Mouse (Mus musculus) cortical plate, adult 2 months (tissue): Measurements from ENCODE around the gene Tenm2. TPM values are rescaled to one million over a fixed set of nuclear protein-coding genes. Genes with fewer than 3 reads are reported as not detected.

Experiments used
- H3K27ac ChIP-seq: fragments of 200-500 bp; 2 replicates; pipeline ENCODE4 v1.5.1; 2012; ENCODE audit warnings: low read length, control low read depth, inconsistent platforms; ENCODE audit not compliant: insufficient read depth
- H3K4me1 ChIP-seq: fragments of 200-500 bp; 2 replicates; pipeline ENCODE4 v1.6.1; 2011; ENCODE audit warnings: low read length; ENCODE audit not compliant: control insufficient read depth, insufficient read depth
- H3K4me3 ChIP-seq: fragments of 200-500 bp; 2 replicates; pipeline ENCODE4 v1.5.1; 2011; ENCODE audit warnings: mild to moderate bottlenecking, low read length, control low read depth; ENCODE audit not compliant: insufficient read depth
- CTCF ChIP-seq: fragments of 200-500 bp; IDR thresholded peaks from 2 replicates; pipeline ENCODE4 v1.5.1; 2011; ENCODE audit warnings: mild to moderate bottlenecking, control low read depth, low read length; ENCODE audit not compliant: insufficient read depth; ENCODE audit errors: extremely low read depth
- POLR2A ChIP-seq: fragments of 200-500 bp; IDR thresholded peaks from 2 replicates; pipeline ENCODE4 v1.6.1; 2011; ENCODE audit warnings: mild to moderate bottlenecking, low read length, control low read depth; ENCODE audit not compliant: insufficient read depth; ENCODE audit errors: extremely low read depth
- polyA plus RNA-seq: library from polyadenylated mRNA; depleted of rRNA; stranded (reverse); fragments of >200 nt; gene quantifications from 2 replicates; pipeline ENCODE4 v1.2.3, GENCODE M21; 2012

Tenm2 gene
- polyA plus RNA-seq, 1 experiment, result 26.6 TPM

GRCm38 (mm10) chr11:36349856-36350255 is 885.9 kb downstream of the Tenm2 start:
- Histone ChIP-seq H3K27ac (no peak overlapping the region), H3K4me3 (no peak overlapping the region), H3K4me1 (peaks cover 1% of the 10 kb centered on the region; the same call in 1 of the 2 replicates)
- no peak for TF ChIP-seq CTCF

DNA sequence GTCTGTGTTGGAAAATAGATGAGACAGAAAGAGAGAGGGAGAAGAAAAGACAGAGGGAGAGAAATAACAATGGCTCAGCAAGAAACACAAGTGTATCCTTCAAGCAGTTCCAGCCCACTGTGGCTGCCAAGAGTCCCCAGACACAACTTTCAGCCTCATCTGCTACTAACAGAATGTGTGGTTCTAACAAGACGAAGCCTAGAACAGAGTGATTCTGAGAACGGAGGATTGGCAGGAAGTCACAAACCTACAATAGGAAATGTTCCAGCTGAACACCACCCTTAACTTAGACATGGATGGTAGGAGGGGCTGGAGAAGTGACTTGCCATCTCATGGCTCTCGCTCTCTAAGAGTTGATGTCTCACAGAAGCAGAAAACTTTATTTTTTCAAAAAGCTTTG is 894.0 kb downstream of the Tenm2 start:
- no peak overlapping the region for H3K4me3 ChIP-seq
- no peak overlapping the region for H3K27ac ChIP-seq
- peaks cover 1% of the 10 kb centered on the region; the same call in 1 of the 2 replicates for H3K4me1 ChIP-seq
- TF ChIP-seq CTCF, result no peak
- no peak for TF ChIP-seq POLR2A

DNA sequence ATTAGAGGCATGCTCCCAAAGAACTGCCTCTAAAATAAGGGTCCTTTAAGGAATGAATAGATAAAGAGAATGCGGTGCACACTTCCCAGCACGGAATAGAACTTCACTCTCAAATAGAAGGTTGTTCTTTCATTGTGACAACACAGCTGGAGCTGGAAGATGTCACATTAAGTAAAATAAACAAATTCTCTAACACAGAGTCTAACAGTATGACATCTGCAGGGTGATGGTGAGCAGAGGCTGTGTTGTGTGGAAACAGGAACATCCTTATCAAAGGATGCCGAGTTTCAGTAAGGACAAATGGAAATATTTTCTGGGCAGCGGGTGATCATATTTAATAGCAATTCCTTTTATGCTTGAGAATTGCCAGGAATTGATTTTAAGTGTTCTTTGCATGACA is 897.3 kb downstream of the Tenm2 start:
- TF ChIP-seq POLR2A, result no peak
- no peak for TF ChIP-seq CTCF
- no peak overlapping the region for H3K27ac ChIP-seq
- H3K4me1 ChIP-seq, result peaks cover 4% of the 10 kb centered on the region; the same call in 1 of the 2 replicates
- no peak overlapping the region for H3K4me3 ChIP-seq

DNA sequence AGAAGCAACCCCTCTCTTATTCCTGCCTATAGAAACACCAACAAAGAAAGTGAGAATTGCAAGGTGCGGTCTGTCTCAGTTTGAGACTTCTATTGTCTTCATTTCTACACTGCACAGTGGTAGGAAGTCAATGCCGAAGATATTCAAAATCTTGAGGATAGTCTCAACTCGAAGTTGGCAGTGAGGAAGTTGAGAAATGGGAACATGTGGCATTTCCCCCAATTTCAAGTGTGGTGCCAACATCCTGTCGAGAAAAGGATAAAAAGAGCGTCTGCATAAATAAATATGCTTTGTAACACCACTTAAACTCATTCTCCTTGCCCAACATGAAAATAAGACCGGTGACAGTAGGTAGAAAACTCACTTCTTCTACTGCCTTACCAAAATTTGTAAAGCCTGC is 898.7 kb downstream of the Tenm2 start:
- TF ChIP-seq CTCF, result no peak
- no peak for TF ChIP-seq POLR2A
- H3K4me1 ChIP-seq, result peaks cover 4% of the 10 kb centered on the region; the same call in 1 of the 2 replicates
- no peak overlapping the region for H3K4me3 ChIP-seq
- H3K27ac ChIP-seq, result no peak overlapping the region

GRCm38 (mm10) chr11:36335147-36335546 is 900.6 kb downstream of the Tenm2 start:
- H3K4me1 ChIP-seq, result peaks cover 4% of the 10 kb centered on the region; the same call in 1 of the 2 replicates
- H3K4me3 ChIP-seq, result no peak overlapping the region
- TF ChIP-seq CTCF, result no peak
- TF ChIP-seq POLR2A, result no peak
- H3K27ac ChIP-seq, result no peak overlapping the region

DNA sequence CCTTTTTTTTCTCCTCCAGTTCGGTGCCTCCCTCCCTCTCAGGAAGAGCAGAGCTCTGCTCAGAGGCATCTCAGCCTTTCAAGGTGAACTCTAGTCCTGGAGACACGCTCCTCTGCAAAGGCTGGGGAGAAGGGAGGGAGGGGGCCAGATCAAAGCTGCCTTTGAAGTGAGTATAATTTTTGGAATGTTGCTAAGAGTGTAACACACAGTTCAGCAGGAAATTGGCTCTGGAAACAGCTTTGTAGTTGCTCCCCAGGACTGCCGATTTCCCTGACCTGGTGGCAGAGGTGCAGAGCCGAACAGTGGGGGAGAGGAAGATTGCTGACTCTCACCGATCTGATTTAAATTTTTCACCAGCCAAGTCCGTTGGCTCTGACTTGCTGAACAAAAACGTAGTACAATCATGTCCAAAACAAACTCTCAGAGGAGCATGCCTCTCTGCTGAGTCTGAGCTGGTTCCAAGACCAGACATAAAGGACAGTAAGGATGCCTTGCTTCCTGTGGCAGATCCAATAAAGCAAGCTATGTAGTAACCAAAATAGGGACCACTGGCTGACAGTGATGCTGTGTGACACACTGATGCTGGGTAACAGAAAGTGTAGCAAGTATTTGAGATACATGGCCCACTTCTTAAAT is 901.5 kb downstream of the Tenm2 start:
- Histone ChIP-seq H3K4me1 (peaks cover 4% of the 10 kb centered on the region; the same call in 1 of the 2 replicates), H3K4me3 (no peak overlapping the region), H3K27ac (no peak overlapping the region)
- no peak for TF ChIP-seq POLR2A
- no peak for TF ChIP-seq CTCF

DNA sequence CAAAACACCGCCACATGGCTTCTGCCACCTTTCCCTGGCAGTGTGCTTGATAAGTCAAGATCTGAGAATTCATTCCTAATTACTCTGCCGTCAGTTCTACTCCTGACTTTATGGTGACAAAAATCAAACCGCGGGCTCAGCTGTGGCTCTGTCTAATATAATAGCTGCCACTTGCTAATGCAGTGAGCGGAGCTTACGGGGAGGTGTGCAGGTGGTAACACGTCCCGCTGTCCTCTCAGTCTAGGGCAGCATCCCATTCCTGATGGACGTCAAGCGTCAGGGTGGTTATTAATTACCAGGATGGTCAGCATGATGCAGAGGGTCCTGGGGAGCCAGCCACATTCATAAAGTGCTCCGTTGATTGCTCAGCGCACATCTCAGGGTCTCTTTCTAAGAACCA is 903.5 kb downstream of the Tenm2 start:
- no peak overlapping the region for H3K27ac ChIP-seq
- H3K4me1 ChIP-seq, result peaks cover 4% of the 10 kb centered on the region; the same call in 1 of the 2 replicates
- H3K4me3 ChIP-seq, result no peak overlapping the region
- TF ChIP-seq CTCF (no peak), POLR2A (no peak)

DNA sequence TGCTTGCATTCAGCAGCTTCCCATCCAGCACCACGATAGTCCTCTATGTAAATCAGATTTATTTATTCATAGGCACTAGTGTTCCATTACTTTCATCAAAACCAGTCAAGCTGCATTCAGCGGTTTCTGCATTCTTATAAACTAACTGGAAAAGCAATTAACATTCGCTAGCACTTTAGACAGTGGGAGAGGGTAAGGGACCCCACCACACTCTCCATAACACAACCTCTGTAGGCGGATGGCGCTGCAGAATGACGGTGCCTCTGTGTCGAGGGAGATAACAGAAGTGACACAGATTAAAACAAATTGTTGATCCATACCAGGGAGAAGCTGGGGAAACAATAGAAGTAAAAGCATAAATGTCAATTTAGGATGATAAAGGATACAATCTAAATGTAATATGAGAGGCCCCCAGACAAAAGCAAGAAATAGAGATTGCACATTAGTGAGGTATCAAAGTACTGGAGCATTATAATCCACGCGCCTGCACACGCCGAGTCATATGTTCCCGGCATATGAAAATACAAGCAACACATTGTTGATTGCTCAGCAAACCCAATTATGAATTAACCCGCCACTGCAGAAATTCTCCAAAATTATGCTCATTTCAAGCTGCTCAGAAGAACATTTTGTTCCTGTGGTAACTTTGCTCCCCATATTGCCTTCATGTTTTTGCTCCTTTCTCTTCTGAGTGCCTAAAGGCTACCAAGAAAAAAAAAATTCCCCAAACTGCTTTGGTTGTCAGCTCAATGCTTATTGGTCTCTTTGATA is 904.2 kb downstream of the Tenm2 start:
- H3K27ac ChIP-seq, result no peak overlapping the region
- no peak overlapping the region for H3K4me3 ChIP-seq
- peaks cover 2% of the 10 kb centered on the region; the same call in 1 of the 2 replicates for H3K4me1 ChIP-seq
- TF ChIP-seq POLR2A (no peak), CTCF (no peak)

- H3K27ac ChIP-seq, result no peak overlapping the region
Observed at GRCm38 (mm10) chr11:36327243-36327642, 908.5 kb downstream of the Tenm2 start.

GRCm38 (mm10) chr11:36309317-36309716 is 926.4 kb downstream of the Tenm2 start:
- no peak overlapping the region for H3K27ac ChIP-seq
- peaks cover 4% of the 10 kb centered on the region; the same call in 1 of the 2 replicates for H3K4me1 ChIP-seq
- H3K4me3 ChIP-seq, result no peak overlapping the region
- TF ChIP-seq POLR2A, result no peak
- no peak for TF ChIP-seq CTCF

More at GRCm38 (mm10) chr11:36327243-36327642, 908.5 kb downstream of the Tenm2 start:
- Histone ChIP-seq H3K4me3 (no peak overlapping the region), H3K4me1 (no peaks in the 10 kb centered on the region)
- TF ChIP-seq CTCF (no peak), POLR2A (no peak)
